Mouse (Mus musculus) gastrocnemius, postnatal 10 days (tissue): ENCODE data around the gene Gpr179. TPM values are rescaled to one million over a fixed set of nuclear protein-coding genes. Genes with fewer than 3 reads are reported as not detected.

Source experiments
- DNase-seq: peaks from one replicate; pipeline ENCODE4 v3.0.0; 2021; ENCODE audit warnings: mixed read lengths
- long read RNA-seq, 2 experiments: library from polyadenylated mRNA; stranded (forward); transcript quantifications; one replicate each; pipeline ENCODE4 v2.0.0; 2021
- total RNA-seq, 2 experiments: library from RNA; stranded (reverse); gene quantifications; 2 replicates each; pipeline ENCODE4 v1.2.3; 2021

Gene Gpr179
- total RNA-seq = under 1 TPM; 0.07 to 0.09 TPM
- long read RNA-seq, experiment 1 = 0 reads
- long read RNA-seq, experiment 2 = 0 reads

DNA sequence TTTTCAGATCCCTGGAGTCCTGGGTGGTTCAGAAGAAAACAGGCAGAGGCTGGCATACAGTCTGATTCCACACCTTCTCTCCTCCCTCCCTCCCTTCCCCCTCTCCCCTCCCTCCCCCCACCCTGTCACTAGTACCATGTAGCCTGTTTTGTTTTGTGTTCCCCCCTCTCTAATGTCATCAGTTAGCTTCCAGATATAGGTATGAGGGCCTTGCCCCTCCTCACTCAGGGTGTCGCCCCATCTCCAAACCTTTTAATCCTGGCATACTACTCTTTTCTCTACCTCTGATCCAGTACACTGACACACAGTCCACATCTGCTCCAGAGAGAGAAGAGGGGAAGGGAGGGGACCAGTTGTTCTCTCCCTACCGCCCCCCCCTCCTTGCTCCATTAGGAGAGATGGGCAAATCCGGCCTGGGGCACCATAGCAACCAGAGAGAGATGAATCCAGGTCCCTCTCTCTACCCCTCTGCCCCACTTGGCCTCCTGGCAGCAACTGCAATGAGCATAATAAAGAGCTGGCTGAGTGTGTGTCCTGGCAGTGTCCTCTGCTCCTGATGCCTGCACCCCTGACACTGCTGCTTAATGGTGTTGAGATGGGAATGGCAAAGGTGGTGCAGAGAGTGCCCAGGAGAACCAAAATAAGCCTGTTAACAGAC lies at the start of gene Gpr179:
Gpr179 (minus strand) TSS at position 51 of the 658 bp plus-strand sequence.
- no peak for DNase-seq

DNA sequence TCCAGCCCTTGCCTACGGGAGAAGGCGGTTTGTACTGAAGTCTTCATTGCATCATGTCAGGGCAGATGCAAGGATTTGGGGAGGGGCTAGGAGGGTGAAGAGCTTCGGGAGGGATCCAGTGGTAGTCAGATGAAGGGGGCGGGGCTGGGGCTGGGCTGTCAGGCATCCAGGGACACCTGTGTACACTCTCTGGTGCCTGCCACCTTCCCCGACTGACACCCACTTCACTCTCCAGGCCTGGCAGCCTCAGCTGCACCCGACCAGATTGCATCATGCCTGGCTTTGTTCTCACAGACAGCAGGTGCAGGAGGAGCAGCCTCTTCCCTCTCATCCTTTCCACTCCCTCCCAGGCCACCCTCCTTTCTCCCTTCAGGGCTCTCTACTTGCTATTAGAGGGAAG lies 49.2 kb upstream of the Gpr179 start:
- no peak for DNase-seq

DNA sequence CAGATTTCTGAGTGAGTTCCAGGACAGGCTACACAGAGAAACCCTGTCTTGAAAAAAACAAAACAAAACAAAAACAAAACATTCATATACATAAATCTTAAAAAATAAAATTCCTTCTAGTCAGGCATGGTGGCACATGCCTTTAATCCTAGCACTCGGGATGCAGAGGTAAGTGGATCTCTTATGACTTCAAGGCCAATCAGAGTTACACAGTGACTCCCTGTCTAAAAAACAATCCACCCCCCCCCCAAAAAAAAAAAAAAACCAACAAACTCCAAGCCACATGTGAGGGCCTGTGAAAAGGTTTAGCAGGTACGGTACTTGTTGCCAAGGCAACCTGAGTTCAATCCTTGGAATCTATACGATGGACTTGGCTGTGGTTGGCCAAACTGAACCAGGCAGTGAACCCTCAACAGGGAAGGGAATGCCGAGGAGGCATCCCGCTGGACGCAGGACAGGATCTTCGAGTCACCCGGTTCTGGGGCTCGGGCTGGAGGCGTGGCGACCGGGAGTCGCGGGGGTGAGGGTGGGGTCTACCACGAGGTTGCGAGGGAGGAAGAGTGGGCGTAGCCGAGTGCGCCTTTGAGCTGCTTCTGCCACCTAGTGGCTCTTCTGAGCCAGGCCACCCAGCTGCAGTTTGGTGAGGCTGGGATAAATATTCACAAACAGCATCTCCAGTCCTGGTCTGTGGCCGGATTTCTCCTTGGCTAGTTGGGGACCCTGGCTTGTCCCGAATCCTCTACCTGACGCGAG lies 48.3 kb upstream of the Gpr179 start:
- DNase-seq = peak; percentile 74

DNA sequence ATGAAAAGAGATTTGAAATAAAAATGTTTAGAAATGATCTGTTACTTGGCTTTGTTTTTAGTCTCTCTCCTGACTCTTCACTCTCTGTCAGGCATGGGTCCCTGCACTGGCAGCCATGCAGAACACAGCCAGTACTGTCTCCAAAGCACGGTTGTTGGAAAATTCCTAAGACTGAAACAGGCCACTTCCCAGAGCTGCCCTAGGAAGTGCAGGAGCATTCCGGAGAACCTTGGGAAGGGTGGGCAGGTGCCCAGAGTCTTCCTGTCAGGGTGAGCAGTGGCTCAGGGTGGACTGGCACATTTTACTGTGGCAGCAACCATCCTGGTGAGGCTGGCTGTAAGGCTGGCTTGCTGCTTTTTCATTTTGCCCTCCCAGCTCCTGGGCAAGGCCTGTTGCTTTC lies 46.6 kb upstream of the Gpr179 start:
- no peak for DNase-seq

DNA sequence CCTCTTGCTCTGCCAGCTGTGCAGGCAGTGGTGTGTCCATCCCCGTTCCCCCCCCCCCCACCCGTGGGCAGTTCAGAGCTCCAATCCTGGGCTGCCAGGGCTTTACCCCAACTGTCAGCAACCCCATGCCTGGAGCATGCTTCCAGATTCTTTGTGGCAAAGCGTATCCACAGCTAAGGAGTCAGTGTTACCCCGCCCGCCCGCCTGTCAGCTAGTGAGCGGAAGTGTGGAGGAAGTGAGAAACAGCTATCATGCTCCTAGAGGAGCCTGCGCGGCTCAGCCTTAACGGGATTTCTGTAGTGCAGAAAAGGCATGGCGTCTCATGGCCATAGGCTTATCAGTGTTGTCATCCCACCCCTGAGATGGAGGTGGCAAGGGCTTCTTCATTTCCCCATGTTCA lies 42.3 kb upstream of the Gpr179 start:
- DNase-seq = no peak

DNA sequence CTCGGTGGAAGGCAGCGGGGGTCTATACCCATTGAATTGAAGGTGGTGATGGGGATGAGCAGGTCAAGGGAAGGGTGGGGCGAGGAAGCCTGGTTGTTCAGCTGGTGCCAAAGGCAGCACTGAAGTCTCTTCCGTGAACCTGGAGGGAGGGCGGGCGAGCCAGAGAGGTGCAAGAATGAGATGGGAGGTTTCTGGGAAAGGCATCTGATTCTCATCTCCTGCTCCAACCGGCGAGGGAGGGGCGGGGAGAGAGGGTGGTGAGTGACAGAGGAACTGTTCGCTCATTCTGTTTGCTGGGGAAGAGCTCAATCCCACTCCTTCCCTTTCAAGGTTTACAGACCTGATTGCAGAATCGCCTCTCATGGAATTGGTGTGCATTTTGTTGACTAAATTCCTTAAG lies 41.8 kb upstream of the Gpr179 start:
- no peak for DNase-seq

DNA sequence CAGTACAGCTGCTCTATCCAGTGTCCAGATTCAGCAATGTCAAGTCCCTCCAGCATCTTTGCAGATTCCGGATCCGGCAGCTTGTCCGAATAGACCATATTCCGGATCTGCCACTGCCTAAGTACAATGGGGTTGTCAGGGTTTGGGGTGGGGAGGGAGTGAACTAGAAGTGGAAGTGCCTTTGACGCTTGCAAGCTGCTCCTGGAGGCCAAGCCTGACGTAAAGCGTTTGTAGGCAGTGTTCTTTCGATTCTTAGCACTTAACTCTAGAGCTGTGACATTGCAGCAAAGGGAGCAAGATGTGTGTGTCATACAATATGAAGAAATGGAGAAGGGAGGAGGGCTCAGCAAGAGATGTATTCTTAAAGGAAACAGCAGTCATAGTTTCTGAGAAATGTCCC lies 37.2 kb upstream of the Gpr179 start:
- DNase-seq = no peak

DNA sequence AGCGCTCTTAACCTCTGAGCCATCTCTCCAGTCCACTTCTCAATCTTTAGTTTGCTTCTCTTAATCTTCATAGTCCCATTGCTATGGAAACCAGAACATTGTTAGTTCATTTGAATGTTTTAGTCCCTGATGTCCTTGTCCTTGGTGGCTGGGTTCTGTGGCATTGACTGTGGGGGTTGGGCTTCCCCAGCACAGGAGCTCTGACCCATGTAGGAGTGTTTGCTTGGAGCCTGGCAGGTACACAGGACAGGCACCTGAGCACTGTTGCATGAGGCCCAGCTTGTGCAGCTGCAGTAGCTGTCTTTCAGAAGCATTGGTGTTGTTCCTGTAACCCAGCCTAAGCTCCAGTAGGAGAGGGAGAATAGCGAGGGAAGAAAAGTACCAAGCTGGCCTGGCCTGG lies 35.9 kb upstream of the Gpr179 start:
- DNase-seq = no peak

DNA sequence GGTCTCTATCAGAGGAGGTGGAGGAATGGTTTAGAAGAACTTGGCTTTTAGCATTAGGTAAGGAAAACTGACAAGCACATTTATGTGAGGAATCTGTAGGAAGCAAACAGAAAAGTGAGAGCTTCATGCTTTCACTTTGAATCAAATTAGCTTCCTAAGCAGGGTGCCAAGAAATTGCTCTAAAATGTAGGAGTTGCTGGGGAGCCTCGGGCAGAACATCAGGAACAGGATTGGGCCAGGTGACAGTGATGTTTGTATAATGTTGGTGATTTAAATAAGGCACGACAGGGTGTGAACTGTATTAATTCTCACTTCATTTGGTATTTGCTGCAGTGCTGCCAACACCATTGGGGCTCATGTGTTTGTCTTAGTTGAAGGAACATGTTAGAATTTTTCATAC lies 31.9 kb upstream of the Gpr179 start:
- DNase-seq = no peak

DNA sequence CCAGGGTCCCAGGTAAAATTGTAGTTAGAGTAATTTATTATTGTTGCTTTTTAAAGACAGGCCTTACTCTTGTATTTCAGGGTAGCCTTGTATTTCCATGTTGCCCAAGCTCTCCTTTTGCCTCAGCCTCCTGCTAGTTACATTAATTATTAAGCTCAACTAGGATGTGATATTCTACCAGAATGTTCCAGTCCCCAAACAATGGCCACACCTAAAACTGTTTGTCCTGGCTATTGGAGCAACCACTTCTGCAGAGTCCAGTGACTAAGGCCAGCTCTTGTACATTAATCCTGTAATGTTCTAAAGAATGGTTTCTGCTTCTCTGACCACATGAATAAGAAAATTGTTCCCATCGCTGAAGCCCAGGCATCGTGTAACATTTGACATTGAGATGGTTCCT lies 31.1 kb upstream of the Gpr179 start:
- DNase-seq = no peak

DNA sequence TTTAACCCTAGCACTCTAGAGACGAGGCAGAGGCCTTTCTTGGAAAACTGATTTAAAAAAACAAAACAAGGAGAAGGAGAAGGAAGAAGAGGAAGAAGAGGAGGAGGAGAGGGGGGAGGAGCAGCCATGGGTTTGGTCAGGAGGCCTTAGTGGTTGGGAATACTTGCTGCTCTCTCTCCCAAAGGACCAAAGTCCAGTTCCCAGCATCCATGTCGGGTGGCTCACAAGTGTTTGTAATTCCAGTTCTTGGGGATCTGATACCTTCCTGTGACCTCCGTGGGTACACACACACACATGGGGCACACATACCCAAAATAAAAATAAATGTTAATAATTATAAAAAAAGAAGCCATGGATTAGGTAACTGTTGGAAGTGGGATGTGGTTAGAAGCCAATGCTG lies 28.2 kb upstream of the Gpr179 start:
- DNase-seq = no peak

DNA sequence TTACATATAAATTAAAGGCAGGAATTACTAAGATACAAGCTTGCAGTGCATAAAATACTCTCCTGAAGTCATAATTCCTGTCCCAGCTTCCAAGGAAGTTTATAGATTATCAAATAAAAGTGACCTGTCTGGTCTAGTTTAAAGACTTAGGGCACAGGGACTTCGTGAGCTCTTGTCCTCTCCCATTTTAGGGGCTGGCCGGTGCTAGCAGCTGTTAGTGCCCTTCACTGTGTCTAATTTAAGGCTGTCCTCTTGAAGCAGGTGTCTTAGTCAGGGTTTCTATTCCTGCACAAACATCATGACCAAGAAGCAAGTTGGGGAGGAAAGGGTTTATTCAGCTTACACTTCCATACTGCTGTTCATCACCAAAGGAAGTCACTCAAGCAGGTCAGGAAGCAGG lies 21.5 kb upstream of the Gpr179 start:
- no peak for DNase-seq

DNA sequence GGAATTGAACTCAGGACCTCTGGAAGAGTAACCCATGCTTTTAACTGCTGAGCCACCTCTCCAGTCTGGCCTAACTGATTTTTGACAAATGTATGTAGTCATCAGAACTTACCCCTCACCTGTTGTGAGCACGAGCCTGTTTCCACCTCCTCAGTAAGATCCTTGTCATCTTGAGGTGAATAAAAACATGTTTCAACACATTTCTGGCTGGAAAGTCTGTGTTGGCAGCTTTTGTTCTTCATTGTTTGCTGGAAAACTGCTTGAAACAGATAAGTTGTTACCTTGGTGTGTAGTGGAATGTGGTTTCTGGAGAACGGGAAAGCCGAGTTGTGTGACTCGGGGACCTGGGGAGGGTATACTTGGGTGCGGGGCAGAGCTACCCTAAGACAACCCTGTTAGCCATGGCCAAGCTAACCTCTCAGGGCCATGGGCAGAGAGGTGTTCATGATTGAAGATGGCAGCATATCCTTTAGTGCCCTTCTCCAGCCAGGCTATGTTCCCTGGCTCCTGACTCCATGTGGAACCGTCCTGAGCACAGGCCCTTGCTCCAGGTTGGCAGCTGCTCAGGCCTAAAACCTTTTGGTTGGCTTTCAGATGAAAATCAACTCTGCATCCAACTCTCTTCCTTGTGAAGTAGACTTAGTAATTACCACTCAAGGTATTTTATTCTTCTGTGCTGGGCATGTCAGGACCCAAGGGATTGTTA lies 20.4 kb upstream of the Gpr179 start:
- no peak for DNase-seq

DNA sequence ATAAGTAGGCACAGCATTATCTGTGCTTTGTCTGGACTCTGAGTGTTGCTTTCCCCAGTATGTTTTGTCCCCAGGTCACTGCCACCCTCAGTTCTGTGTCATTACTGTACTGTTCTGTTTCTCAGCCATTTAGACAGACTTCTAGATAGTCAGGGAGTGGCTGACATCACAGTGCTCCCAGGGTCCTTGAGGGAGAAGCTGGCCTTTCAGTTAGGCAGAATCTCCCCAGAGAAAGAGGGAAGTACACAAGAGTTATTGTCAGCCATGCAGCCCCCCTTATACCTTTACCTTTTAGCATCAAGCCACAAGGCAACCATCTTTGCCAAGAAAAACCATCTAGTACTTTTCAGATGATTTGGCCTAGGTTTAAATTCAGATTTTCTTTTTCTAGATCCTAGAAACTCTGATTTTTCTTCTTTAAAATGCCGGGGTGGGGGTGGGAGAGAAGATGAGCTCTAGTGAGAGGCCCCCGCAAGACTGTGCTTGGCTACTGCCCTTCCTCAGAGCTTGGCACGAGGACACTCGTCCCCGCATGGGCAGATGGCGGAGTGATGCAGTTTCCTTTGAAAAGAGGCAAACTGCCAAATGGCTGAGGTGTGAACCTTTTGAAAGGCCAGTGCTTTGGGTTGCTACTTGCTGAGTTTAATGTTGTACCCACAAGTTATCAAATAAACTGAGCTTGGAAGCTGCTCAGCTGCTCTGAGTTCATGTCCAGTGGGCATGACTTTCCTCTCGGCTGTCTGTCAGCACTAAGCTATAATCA lies 18.6 kb upstream of the Gpr179 start:
- DNase-seq = no peak

DNA sequence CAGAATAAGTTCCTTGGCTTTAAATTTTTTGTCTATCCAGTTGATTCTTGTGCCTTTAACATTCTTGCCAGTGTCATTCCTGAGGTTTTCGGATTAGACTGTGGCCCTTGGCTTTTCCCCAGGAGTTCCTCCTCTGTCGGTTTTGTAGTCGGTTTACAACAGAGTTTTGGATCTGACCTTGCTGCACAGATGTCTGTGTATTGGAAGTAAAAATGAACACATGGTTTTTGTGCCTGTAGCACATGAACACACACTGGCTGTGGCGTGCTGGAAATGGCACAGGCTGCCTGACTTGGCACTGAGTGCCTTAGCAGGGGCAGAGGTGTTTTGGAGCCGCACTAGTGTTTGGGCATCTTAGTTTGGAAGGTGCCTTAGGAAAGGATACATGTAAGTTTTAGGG lies 16.6 kb upstream of the Gpr179 start:
- DNase-seq = no peak

DNA sequence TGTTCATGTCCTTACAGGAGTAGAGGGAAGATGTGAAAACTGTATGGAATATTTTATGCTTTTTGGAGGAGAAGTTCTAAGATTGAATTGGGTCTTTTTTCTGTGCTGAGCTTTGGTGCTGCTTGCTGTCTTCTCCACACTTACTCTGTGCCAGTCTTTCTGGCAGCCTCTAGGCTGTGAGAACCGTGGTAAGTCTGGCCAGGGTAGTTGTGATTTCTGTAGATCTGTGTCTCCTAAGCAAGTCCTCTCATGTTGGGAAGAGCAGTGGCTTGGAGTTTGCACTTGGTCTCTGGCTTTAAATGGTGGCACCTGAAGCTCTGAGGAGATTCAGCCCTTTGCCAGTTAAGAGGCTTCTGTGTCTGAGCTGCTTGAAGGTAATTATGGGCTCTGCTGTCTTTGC lies 13.7 kb upstream of the Gpr179 start:
- DNase-seq = no peak

DNA sequence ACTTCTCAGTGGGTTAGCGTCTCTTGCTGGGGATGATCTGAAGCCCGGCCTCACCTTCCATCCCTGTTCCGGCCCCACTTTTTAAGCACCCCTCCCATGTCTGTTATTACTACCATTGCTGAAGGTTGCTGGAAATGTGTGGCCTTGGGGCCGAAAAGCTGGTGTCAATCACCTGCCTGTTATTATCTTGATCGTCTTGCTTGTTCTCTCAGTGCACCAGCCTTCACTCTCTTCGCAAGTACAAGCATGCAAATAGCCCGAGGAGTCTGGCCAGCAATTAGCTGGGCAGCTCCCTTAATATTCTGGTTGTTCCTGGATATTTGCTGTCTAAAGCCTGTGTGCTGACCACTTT lies 11.7 kb upstream of the Gpr179 start:
- no peak for DNase-seq

DNA sequence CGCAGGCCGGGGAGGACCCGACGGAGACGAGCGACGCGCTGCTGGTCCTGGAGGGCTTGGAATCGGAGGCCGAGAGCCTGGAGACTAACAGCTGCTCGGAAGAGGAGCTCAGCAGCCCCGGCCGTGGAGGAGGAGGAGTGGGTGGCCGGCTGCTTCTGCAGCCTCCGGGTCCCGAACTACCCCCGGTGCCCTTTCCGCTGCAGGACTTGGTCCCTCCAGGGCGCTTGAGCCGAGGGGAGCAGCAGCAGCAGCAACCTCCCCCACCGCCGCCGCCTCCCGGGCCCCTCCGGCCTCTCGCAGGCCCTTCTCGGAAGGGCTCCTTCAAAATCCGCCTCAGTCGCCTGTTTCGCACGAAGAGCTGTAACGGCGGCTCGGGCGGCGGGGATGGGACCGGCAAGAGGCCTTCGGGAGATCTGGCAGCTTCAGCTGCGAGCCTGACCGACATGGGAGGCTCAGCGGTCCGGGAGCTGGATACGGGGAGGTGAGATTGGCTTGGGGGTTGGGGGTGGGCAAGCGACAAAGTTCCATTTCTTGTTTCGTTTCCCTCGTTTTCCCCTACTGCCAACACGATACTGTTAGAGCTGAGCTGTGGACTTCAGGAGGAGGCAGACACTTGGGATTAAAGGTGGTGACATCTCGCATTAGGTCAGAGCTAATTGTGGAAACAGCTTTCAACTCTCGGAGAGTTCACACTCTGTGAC lies 11.2 kb upstream of the Gpr179 start:
- DNase-seq = peak; percentile 60

DNA sequence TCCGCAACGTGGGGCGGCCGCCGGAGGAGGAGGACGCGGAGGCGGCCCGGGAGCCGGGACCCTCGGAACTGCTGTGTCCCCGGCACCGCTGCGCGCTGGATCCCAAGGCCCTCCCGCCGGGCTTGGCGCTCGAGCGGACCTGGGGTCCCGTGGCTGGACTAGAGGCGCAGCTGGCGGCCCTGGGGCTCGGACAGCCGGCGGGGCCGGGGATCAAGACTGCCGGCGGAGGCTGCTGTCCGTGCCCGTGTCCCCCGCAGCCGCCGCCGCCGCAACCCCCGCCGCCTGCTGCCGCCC lies 10.7 kb upstream of the Gpr179 start:
- DNase-seq = no peak

DNA sequence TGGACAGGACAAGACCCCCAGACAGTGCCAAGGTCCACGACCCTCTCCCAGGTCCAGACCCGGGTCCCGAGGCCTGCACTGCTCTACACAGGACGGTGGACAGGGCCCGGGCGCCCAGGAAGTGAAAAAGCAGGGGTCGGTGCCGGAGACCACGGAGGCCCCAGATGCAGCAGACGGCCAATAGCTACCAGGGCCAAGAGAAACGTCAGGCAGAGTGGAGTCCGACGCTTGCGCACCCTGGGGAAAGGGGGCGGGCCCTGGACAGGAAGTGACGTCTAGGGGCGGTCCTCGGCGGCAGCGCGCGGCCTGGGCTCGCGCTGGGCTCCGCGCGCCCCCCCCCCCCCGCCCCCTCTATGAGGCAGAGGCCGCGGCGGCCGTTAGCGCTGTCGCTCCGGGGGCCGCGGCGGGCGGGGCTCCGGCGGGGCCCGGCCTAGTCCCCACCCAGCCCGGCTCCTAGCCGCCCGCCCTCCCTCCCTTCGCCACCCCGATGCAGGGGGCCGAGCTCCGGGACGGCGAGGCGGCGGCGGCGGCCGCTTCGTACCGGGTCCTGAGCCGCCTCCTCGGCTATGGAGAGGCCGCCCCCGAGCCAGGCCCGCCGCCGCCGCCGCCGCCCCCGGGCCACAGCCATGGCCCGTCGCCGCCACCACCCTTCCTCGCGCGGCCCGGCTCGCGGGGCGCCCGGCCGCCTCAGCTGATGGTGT lies 10.2 kb upstream of the Gpr179 start, which contains the start of gene Socs7:
Socs7 (plus strand) TSS at position 604 of the 701 bp plus-strand sequence.
- DNase-seq = peak; percentile 96

DNA sequence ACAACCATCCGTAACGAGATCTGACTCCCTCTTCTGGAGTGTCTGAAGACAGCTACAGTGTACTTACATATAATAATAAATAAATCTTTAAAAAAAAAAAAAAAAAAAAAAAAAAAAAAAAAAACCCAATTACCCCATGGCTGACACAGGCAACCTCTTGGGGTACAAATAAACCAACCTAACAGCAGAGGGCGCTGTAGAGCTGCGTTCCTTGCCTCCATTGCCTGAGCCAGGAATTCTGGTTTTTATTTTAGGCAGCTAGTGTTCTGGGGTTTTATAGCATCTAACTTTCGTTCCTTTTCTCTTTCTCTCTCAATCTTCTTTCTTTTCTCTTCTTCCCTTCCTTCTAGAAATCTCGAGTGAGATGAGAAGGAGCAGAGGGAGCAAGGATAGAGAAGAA lies 5.8 kb upstream of the Gpr179 start:
- peak; percentile 77 for DNase-seq

DNA sequence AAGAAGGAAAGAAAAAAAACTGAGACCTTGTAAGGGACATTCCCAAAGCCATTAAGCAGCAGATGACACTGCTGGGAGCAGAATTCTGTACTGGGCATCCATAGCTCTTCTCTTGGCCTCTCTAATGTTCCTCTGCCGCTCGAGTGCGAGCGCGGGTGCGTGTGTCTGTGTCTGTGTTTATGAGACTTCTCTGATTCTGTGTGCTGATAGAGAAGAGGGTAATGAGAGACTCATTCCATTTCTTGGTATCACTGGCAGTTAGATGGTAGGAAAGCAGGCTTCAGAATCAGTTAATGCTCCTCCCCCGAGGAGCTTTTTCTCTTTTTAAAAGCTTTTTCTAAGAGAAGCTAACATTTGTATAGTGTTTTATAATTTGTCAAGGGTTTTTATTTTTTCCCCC lies 3.4 kb upstream of the Gpr179 start:
- DNase-seq = no peak
